Mouse (Mus musculus): ENCODE measurements at regions not wholly inside any gene's neighbourhood (a gene's known extent, or its start where the extent isn't known, plus 50 kb on each side); places are given as distances from the start of the nearest gene placed in this dataset.

DNA sequence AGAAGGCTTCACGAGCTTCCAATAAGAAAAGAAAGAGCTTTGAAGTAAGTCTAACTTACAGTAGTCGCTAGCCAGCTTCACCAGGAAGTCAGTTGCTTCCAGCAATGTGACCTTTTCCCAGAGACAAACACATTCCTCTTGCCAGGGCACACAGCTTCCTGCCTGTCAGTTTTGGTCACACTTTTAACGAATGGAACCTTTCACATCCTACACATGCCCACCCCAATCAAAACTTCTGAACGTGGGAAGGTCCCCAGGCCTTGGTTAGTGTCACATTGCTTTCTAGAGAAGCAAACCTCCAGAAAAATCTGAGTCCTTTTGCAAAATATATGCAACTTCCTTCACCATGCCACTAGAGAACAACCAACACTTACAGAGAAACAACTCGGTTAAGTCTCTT lies 165.5 kb upstream of the Krr1 start:
- no peak for TF ChIP-seq GATA1 (IDR thresholded peaks at IDR 0.05; ENCODE audit: low read length)
- TF ChIP-seq TAL1 (IDR thresholded peaks at IDR 0.05; ENCODE audit: low read length) = no peak
